Mouse (Mus musculus) heart, embryonic 14.5 days (tissue): ENCODE measurements around the gene Atg13. TPM values are rescaled to one million over a fixed set of nuclear protein-coding genes. Genes with fewer than 3 reads are reported as not detected.

ENCODE experiments used
- ATAC-seq: fragments of 200-750 bp; cut with Nextera tagmentation; 2 replicates; pipeline ENCODE4 v1.8.0; 2017; ENCODE audit warnings: low read depth, moderate TSS enrichment; ENCODE audit not compliant: insufficient number of reproducible peaks, insufficient read depth, low FRiP score
- H3K27ac ChIP-seq, 2 experiments: fragments of 200-500 bp in 1 of 2; fragments of 300-500 bp in 1 of 2; sonication (generic) in 1 of 2; replicated peaks in 1 of 2; 2 replicates each; pipeline ENCODE4 v1.5.1; 2012 to 2014; ENCODE audit warnings: low read depth in 2 of 2, low read length in 2 of 2, control low read depth in 1 of 2, mild to moderate bottlenecking in 1 of 2, mixed read lengths in 1 of 2; ENCODE audit not compliant: control insufficient read depth in 1 of 2, insufficient read depth in 1 of 2
- H3K27me3 ChIP-seq: fragments of 300-500 bp; sonication (generic); 2 replicates; pipeline ENCODE4 v1.6.1; 2014; ENCODE audit warnings: mild to moderate bottlenecking, low read length, control low read depth; ENCODE audit not compliant: control insufficient read depth, insufficient read depth
- H3K36me3 ChIP-seq: fragments of 300-500 bp; sonication (generic); 2 replicates; pipeline ENCODE4 v1.6.1; 2014; ENCODE audit warnings: mild to moderate bottlenecking, control low read depth, low read length, mixed read lengths; ENCODE audit not compliant: control insufficient read depth, insufficient read depth
- H3K4me1 ChIP-seq, 2 experiments: fragments of 200-500 bp in 1 of 2; fragments of 300-500 bp in 1 of 2; sonication (generic) in 1 of 2; 2 replicates each; pipeline ENCODE4 v1.6.1; 2012 to 2014; ENCODE audit warnings: low read length in 2 of 2, control low read depth in 1 of 2, mixed read lengths in 1 of 2; ENCODE audit not compliant: control insufficient read depth in 2 of 2, insufficient read depth in 2 of 2
- H3K4me2 ChIP-seq: fragments of 300-500 bp; sonication (generic); 2 replicates; pipeline ENCODE4 v1.6.1; 2014; ENCODE audit warnings: mild to moderate bottlenecking, low read length
- H3K4me3 ChIP-seq, 2 experiments: fragments of 200-500 bp in 1 of 2; fragments of 300-500 bp in 1 of 2; sonication (generic) in 1 of 2; 2 replicates each; pipeline ENCODE4 v1.5.1; 2012 to 2014; ENCODE audit warnings: low read length in 2 of 2, mild to moderate bottlenecking in 2 of 2, control low read depth in 1 of 2, low read depth in 1 of 2, moderate library complexity in 1 of 2; ENCODE audit not compliant: control insufficient read depth in 1 of 2, insufficient read depth in 1 of 2
- H3K9ac ChIP-seq: fragments of 300-500 bp; sonication (generic); 2 replicates; pipeline ENCODE4 v1.6.1; 2014; ENCODE audit warnings: mild to moderate bottlenecking, low read length
- H3K9me3 ChIP-seq: fragments of 300-500 bp; sonication (generic); 2 replicates; pipeline ENCODE4 v1.6.1; 2016; ENCODE audit warnings: low read length, control low read depth; ENCODE audit not compliant: control insufficient read depth
- WGBS: fragments of 180-500 bp; shearing (Covaris S2); extraction: QIAGEN DNeasy Blood & Tissue Kit; methylation state at CpG from one replicate; pipeline ENCODE4 v1.1.7; 2014; 5-methylcytosine and 5-hydroxymethylcytosine counted together
- polyA plus RNA-seq: library from polyadenylated mRNA; unstranded; fragments of >200 nt; fragmentation: Nextera tagmentation; extraction: Ambion mirVana; gene quantifications from 2 replicates; pipeline ENCODE4 v1.2.1, GENCODE M21; 2014

Atg13 gene
- polyA plus RNA-seq, 1 experiment from 2014 or later, result 29.0 TPM

- ATAC-seq, result no peak
- H3K4me2 ChIP-seq, result no peak overlapping the region
- no peaks in the 10 kb centered on the region for H3K9me3 ChIP-seq
- peaks cover 62% of the 10 kb centered on the region for H3K36me3 ChIP-seq
- H3K27ac ChIP-seq, result no peak overlapping the region
- peaks cover 0 to 6% of the 10 kb centered on the region in 2 experiments; a peak in 2 of 4 replicates for H3K4me1 ChIP-seq
- WGBS, result 96% methylated on average over 11 of the region's 11 CpGs
- no peak overlapping the region for H3K9ac ChIP-seq
- no peak overlapping the region for H3K4me3 ChIP-seq
- H3K27me3 ChIP-seq, result no peaks in the 10 kb centered on the region
Observed at GRCm38 (mm10) chr2:91645811-91646210, 64.6 kb downstream of the Atg13 start.

- H3K27ac ChIP-seq, result no peak overlapping the region
- H3K36me3 ChIP-seq, result peaks cover 62% of the 10 kb centered on the region
- H3K4me3 ChIP-seq, result no peak overlapping the region
- no peak for ATAC-seq
- H3K27me3 ChIP-seq, result no peaks in the 10 kb centered on the region
- H3K9ac ChIP-seq, result no peak overlapping the region
- no peaks in the 10 kb centered on the region for H3K9me3 ChIP-seq
- H3K4me1 ChIP-seq, result peaks cover 0 to 4% of the 10 kb centered on the region in 2 experiments; a peak in 1 of 4 replicates
- no peak overlapping the region for H3K4me2 ChIP-seq
- WGBS, result 96% methylated on average over 15 of the region's 15 CpGs
Observed at GRCm38 (mm10) chr2:91645354-91645753, 65.0 kb downstream of the Atg13 start.

- no peaks in the 10 kb centered on the region for H3K9me3 ChIP-seq
- no peak overlapping the region for H3K9ac ChIP-seq
- H3K4me1 ChIP-seq, result peaks cover 0 to 4% of the 10 kb centered on the region in 2 experiments; a peak in 1 of 4 replicates
- no peak overlapping the region for H3K27ac ChIP-seq
- 91% methylated on average over 11 of the region's 11 CpGs for WGBS
- no peak overlapping the region for H3K4me3 ChIP-seq
- H3K36me3 ChIP-seq, result peaks cover 62% of the 10 kb centered on the region
- H3K4me2 ChIP-seq, result no peak overlapping the region
- ATAC-seq, result no peak
- no peaks in the 10 kb centered on the region for H3K27me3 ChIP-seq
Observed at GRCm38 (mm10) chr2:91644021-91644420, 66.4 kb downstream of the Atg13 start.

GRCm38 (mm10) chr2:91642825-91643415 is 67.5 kb downstream of the Atg13 start:
- H3K4me3 ChIP-seq, result no peak overlapping the region
- no peaks in the 10 kb centered on the region for H3K4me1 ChIP-seq
- peaks cover 60% of the 10 kb centered on the region for H3K36me3 ChIP-seq
- no peaks in the 10 kb centered on the region for H3K9me3 ChIP-seq
- no peak overlapping the region for H3K27ac ChIP-seq
- no peaks in the 10 kb centered on the region for H3K27me3 ChIP-seq
- 85% methylated on average over 2 of the region's 2 CpGs for WGBS
- no peak overlapping the region for H3K9ac ChIP-seq
- no peak for ATAC-seq
- H3K4me2 ChIP-seq, result no peak overlapping the region

DNA sequence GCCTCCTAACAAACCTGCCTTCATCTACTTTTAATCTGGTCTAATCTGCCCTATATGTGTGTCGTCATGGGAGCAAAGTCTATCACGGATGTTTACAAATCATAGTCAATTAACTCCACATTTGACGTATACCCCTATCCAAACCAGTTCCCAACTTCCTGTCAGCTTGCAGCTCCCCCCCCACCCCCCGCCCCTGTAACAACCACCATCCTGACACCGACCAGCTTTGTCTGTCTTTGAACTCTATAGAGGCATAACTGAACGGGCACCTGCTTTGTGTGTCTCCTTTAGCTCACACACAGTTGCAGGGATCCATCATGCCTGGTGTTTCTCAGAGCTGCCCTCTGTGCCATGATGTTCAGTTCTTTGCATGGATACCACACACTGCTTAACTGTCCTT is 71.4 kb downstream of the Atg13 start:
- Histone ChIP-seq H3K27ac (no peak overlapping the region), H3K9ac (no peak overlapping the region), H3K4me1 (no peaks in the 10 kb centered on the region; a peak in 1 of 4 replicates), H3K4me3 (no peak overlapping the region), H3K4me2 (no peak overlapping the region), H3K36me3 (peaks cover 20% of the 10 kb centered on the region), H3K9me3 (no peaks in the 10 kb centered on the region), H3K27me3 (no peaks in the 10 kb centered on the region)
- 68% methylated on average over 6 of the region's 6 CpGs for WGBS
- no peak for ATAC-seq

DNA sequence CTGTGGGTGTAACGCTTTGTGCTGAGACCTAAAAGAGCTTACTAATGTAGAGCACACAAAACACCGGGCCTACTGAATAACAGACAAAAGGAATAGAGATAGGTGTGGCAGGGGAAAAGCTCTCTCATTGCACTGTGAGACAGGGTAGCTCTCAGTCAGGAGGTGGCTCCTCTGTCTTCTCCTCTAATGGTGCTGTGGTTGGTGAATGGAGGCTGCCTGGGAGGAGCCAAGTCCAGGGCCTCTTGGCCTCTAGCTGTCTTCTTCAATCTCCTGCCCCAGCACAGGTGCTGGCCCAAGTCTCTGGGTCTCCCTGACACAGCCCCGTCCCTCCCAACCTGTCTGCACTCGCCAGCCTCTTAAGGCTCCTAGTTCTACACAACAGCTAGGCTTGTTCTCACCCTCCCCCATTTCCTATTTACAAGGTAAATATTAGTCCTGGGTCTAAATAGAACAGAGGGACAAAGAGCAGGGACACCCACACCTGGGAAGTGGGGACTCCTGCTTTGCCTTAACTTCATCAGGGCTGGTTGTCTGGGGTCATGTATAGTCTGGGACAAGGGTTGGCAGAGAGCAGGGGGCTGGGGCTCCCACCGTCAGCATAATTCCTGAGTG is 73.5 kb downstream of the Atg13 start:
- Histone ChIP-seq H3K9me3 (no peaks in the 10 kb centered on the region), H3K4me3 (no peak overlapping the region), H3K4me2 (no peak overlapping the region), H3K36me3 (peaks cover under 1% of the 10 kb centered on the region; the same call in 1 of the 2 replicates), H3K9ac (no peak overlapping the region), H3K27me3 (no peaks in the 10 kb centered on the region), H3K4me1 (no peaks in the 10 kb centered on the region; a peak in 1 of 4 replicates), H3K27ac (no peak overlapping the region)
- WGBS, result 77% methylated on average over 5 of the region's 5 CpGs
- ATAC-seq, result no peak

DNA sequence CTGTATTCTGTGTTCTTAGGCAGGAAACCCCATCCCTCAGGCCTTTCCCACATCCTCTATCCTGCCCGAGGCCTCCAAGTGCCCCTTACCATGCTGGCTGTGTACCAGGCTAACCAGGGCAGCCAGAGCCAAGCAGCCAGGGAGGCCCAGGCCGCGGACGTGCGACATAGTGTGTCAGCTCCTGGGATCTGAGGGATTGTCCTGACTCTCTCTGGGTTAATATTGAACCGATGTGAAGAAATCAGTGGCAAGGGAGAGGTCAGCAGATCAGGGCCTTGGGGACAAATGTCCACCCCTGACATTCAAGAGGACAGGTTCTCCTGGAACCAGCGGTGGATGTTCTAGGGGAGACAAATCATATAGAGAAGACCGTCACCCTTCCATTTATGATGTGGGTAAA is 74.1 kb downstream of the Atg13 start, which contains the start of gene F2:
TSS of gene F2 (minus strand) at position 186 of the 400 bp plus-strand sequence.
- Histone ChIP-seq H3K4me2 (no peak within 1 kb of the TSS), H3K27ac (no peak within 1 kb of the TSS), H3K27me3 (no peaks in the 10 kb centered on the region), H3K36me3 (no peaks in the 10 kb centered on the region), H3K9me3 (no peaks in the 10 kb centered on the region), H3K4me1 (no peaks in the 10 kb centered on the region; a peak in 1 of 4 replicates), H3K9ac (no peak within 1 kb of the TSS), H3K4me3 (no peak within 1 kb of the TSS)
- no peak for ATAC-seq
- 88% methylated on average over 8 of the region's 8 CpGs for WGBS
